Mouse (Mus musculus): Measurements from ENCODE around the gene Gm49322. TPM values are rescaled to one million over a fixed set of nuclear protein-coding genes. Genes with fewer than 3 reads are reported as not detected.

Gene Gm49322
- total and polyA plus RNA-seq, 3 experiments, result 0.28 to 1.8 (median 1.1) TPM

DNA sequence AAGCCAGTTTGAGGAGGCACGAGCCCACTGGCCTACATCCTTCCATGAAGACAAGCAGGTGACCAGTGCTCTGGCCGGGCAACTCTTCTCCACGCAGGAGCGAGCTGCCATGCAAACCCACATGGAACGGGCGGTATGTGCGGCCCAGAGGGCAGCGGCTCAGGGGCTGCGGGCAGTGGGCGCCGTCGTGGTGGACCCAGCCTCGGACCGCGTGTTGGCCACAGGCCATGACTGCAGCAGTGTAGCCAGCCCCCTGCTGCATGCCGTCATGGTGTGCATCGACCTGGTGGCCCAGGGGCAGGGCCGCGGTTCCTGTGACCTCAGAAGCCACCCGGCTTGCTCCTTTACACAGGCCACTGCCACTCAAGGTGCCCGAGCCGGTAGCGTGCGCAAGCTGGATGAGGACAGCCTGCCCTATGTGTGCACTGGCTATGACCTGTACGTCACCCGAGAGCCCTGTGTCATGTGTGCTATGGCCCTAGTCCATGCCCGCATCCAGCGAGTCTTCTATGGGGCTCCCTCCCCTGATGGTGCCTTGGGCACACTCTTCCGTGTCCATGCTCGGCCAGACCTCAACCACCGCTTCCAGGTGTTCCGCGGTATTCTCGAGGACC lies 1.0 kb downstream of the Gm49322 start:
- in situ Hi-C loops (cut with MboI; ENCODE audit: low pct_ligation_motif_present, low pct_unique_long_range_greater_than_20kb, low sequenced_read_pairs), result no loop called here
- DNase-seq (ENCODE audit: extremely low read depth), result no peak
- Histone ChIP-seq H3K36me3 (replicated peaks in 1 of 2; ENCODE audit: control insufficient read depth in 1 of 2, insufficient read depth in 1 of 2, low read length in 1 of 2) (peaks cover 47 to 73% of the 10 kb centered on the region in 2 experiments), H3K27me3 (replicated peaks) (no peaks in the 10 kb centered on the region), H3K79me2 (replicated peaks; ENCODE audit: control insufficient read depth, extremely low read depth, insufficient read depth, poor library complexity, severe bottlenecking) (peaks cover 35% of the 10 kb centered on the region), H3K4me3 (replicated peaks in 1 of 3; ENCODE audit: low read depth in 2 of 3, low read length in 2 of 3, poor library complexity in 1 of 3) (no peak overlapping the region), H3K9me3 (replicated peaks; ENCODE audit: low read length) (no peaks in the 10 kb centered on the region), H3K4me1 (ENCODE audit: control insufficient read depth in 1 of 2, insufficient read depth in 2 of 2) (peaks cover 27 to 63% of the 10 kb centered on the region in 2 experiments), H3K4me2 (ENCODE audit: insufficient read depth, low read depth, poor library complexity, severe bottlenecking) (no peak overlapping the region), H3K27ac (ENCODE audit: insufficient read depth, low read depth) (no peak overlapping the region), H3K9ac (ENCODE audit: insufficient read depth, low read depth) (no peak overlapping the region)
- dilution Hi-C loops (cut with MboI; ENCODE audit: extremely low pct_ligation_motif_present, extremely low pct_unique_long_range_greater_than_20kb, low sequenced_read_pairs), result no loop called here
- TF ChIP-seq BHLHE40 (IDR thresholded peaks at IDR 0.05; ENCODE audit: low read depth, low read length), result no peak
- no peak for TF ChIP-seq PAX5 (IDR thresholded peaks at IDR 0.05; ENCODE audit: low read length)
- no peak for TF ChIP-seq KAT2A (IDR thresholded peaks at IDR 0.05; ENCODE audit: insufficient replicate concordance, low read length)
- no peak for TF ChIP-seq USF2 (conservative IDR thresholded peaks at IDR 0.05; ENCODE audit: low read depth, low read length)
- no peak for TF ChIP-seq ELF1 (IDR thresholded peaks at IDR 0.05; ENCODE audit: low read depth, low read length)
- no peak for TF ChIP-seq CHD2 (IDR thresholded peaks at IDR 0.05; ENCODE audit: low read length)
- TF ChIP-seq MAX (IDR thresholded peaks at IDR 0.05; ENCODE audit: low read length), result no peak
- no peak for TF ChIP-seq MAFK (IDR thresholded peaks at IDR 0.05; ENCODE audit: insufficient replicate concordance, low read length)
- no peak for TF ChIP-seq EP300 (IDR thresholded peaks at IDR 0.05; ENCODE audit: low read length)
- no peak for TF ChIP-seq JUN (IDR thresholded peaks at IDR 0.05; ENCODE audit: insufficient read depth, low read depth, low read length)
- TF ChIP-seq NRF1 (IDR thresholded peaks at IDR 0.05; ENCODE audit: low read depth, low read length), result no peak
- no peak for TF ChIP-seq HCFC1 (IDR thresholded peaks at IDR 0.05; ENCODE audit: low read depth, low read length)
- no peak for TF ChIP-seq MAZ (IDR thresholded peaks at IDR 0.05; ENCODE audit: low read depth, low read length)
- TF ChIP-seq MEF2A (IDR thresholded peaks at IDR 0.05; ENCODE audit: borderline replicate concordance, low read depth, low read length), result no peak
- no peak for TF ChIP-seq SMC3 (IDR thresholded peaks at IDR 0.05; ENCODE audit: low read depth, low read length)
- TF ChIP-seq USF1 (IDR thresholded peaks at IDR 0.05; ENCODE audit: low read depth, low read length), result no peak
- no peak for TF ChIP-seq CTCF (conservative IDR thresholded peaks at IDR 0.05 in 1 of 2, IDR thresholded peaks at IDR 0.05 in 1 of 2; ENCODE audit: low read depth in 2 of 2, low read length in 2 of 2)

DNA sequence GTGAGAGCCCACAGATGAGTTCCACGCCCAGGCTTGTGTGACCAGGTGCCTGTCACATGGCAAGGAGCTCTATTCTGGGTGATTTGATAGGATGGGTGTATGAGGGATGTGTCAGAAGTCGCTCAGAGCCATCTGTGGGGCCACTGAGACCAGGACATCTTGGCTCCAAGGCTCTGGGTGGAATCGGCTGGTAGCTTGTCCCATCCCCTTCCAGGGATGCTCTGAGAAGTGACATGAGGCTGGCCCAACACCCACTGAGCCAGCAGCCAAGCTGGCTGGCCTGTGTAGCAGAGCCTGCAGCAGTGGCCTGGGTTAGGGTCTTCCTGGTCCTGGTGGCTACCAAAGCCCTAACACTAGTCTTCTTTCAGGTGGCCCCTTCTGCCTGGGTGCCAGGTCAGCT lies 2.6 kb downstream of the Gm49322 start:
- Histone ChIP-seq H3K4me2 (ENCODE audit: insufficient read depth, low read depth, poor library complexity, severe bottlenecking) (no peak overlapping the region), H3K4me3 (replicated peaks in 1 of 3; ENCODE audit: low read depth in 2 of 3, low read length in 2 of 3, poor library complexity in 1 of 3) (no peak overlapping the region), H3K27me3 (replicated peaks) (no peaks in the 10 kb centered on the region), H3K9ac (ENCODE audit: insufficient read depth, low read depth) (no peak overlapping the region), H3K36me3 (replicated peaks in 1 of 2; ENCODE audit: control insufficient read depth in 1 of 2, insufficient read depth in 1 of 2, low read length in 1 of 2) (peaks cover 57 to 84% of the 10 kb centered on the region in 2 experiments), H3K27ac (ENCODE audit: insufficient read depth, low read depth) (no peak overlapping the region), H3K4me1 (ENCODE audit: control insufficient read depth in 1 of 2, insufficient read depth in 2 of 2) (peaks cover 30 to 67% of the 10 kb centered on the region in 2 experiments), H3K9me3 (replicated peaks; ENCODE audit: low read length) (no peaks in the 10 kb centered on the region), H3K79me2 (replicated peaks; ENCODE audit: control insufficient read depth, extremely low read depth, insufficient read depth, poor library complexity, severe bottlenecking) (peaks cover 32% of the 10 kb centered on the region)
- no peak for TF ChIP-seq TBP (conservative IDR thresholded peaks at IDR 0.05; ENCODE audit: low read depth, low read length)
- TF ChIP-seq JUN (IDR thresholded peaks at IDR 0.05; ENCODE audit: insufficient read depth, low read depth, low read length), result no peak
- no peak for TF ChIP-seq USF2 (conservative IDR thresholded peaks at IDR 0.05; ENCODE audit: low read depth, low read length)
- TF ChIP-seq USF1 (IDR thresholded peaks at IDR 0.05; ENCODE audit: low read depth, low read length), result no peak
- no peak for TF ChIP-seq POLR2A (IDR thresholded peaks at IDR 0.05; ENCODE audit: low read depth, low read length)
- no peak for TF ChIP-seq EP300 (IDR thresholded peaks at IDR 0.05; ENCODE audit: low read length)
- no peak for TF ChIP-seq MXI1 (IDR thresholded peaks at IDR 0.05; ENCODE audit: low read depth, low read length)
- TF ChIP-seq MAZ (IDR thresholded peaks at IDR 0.05; ENCODE audit: low read depth, low read length), result no peak
- TF ChIP-seq MYC (IDR thresholded peaks at IDR 0.05; ENCODE audit: low read depth, low read length), result no peak
- no peak for TF ChIP-seq TCF12 (IDR thresholded peaks at IDR 0.05; ENCODE audit: low read depth, low read length)
- no peak for TF ChIP-seq PAX5 (IDR thresholded peaks at IDR 0.05; ENCODE audit: low read length)
- TF ChIP-seq MEF2A (IDR thresholded peaks at IDR 0.05; ENCODE audit: borderline replicate concordance, low read depth, low read length), result no peak
- no peak for TF ChIP-seq RAD21 (IDR thresholded peaks at IDR 0.05; ENCODE audit: low read depth, low read length)
- no peak for TF ChIP-seq MAFK (IDR thresholded peaks at IDR 0.05; ENCODE audit: insufficient replicate concordance, low read length)
- TF ChIP-seq JUND (conservative IDR thresholded peaks at IDR 0.05; ENCODE audit: low read depth, low read length), result no peak
- no peak for TF ChIP-seq BHLHE40 (IDR thresholded peaks at IDR 0.05; ENCODE audit: low read depth, low read length)
- no peak for TF ChIP-seq ZNF384 (IDR thresholded peaks at IDR 0.05; ENCODE audit: low read depth, low read length)
- no peak for TF ChIP-seq GABPA (IDR thresholded peaks at IDR 0.05; ENCODE audit: insufficient replicate concordance, low read depth, low read length)
- TF ChIP-seq KAT2A (IDR thresholded peaks at IDR 0.05; ENCODE audit: insufficient replicate concordance, low read length), result no peak
- no peak for TF ChIP-seq E2F4 (IDR thresholded peaks at IDR 0.05; ENCODE audit: insufficient replicate concordance, low read depth, low read length)
- dilution Hi-C loops (cut with MboI; ENCODE audit: extremely low pct_ligation_motif_present, extremely low pct_unique_long_range_greater_than_20kb, low sequenced_read_pairs), result no loop called here
- no peak for DNase-seq (ENCODE audit: extremely low read depth)
- in situ Hi-C loops (cut with MboI; ENCODE audit: low pct_ligation_motif_present, low pct_unique_long_range_greater_than_20kb, low sequenced_read_pairs), result no loop called here

Measured in CH12.LX (cell line).